Mouse (Mus musculus) forebrain, embryonic 15.5 days (tissue): ENCODE data around the gene Gtf2b. TPM values are rescaled to one million over a fixed set of nuclear protein-coding genes. Genes with fewer than 3 reads are reported as not detected.

ENCODE experiments used
- ATAC-seq: fragments of 200-750 bp; cut with Nextera tagmentation; replicated peaks from 2 replicates; pipeline ENCODE4 v1.8.0; 2017; ENCODE audit warnings: mild to moderate bottlenecking, moderate TSS enrichment, moderate library complexity
- H3K27ac ChIP-seq: fragments of 300-500 bp; sonication (generic); replicated peaks from 2 replicates; pipeline ENCODE4 v1.5.1; 2015; ENCODE audit warnings: mild to moderate bottlenecking, inconsistent platforms
- H3K27me3 ChIP-seq: fragments of 300-500 bp; sonication (generic); 2 replicates; pipeline ENCODE4 v1.6.1; 2015; ENCODE audit warnings: inconsistent platforms
- H3K36me3 ChIP-seq: fragments of 300-500 bp; sonication (generic); 2 replicates; pipeline ENCODE4 v1.6.1; 2015; ENCODE audit warnings: mild to moderate bottlenecking, inconsistent platforms
- H3K4me1 ChIP-seq: fragments of 300-500 bp; sonication (generic); 2 replicates; pipeline ENCODE4 v1.6.1; 2015; ENCODE audit warnings: inconsistent platforms
- H3K4me2 ChIP-seq: fragments of 300-500 bp; sonication (generic); replicated peaks from 2 replicates; pipeline ENCODE4 v1.6.1; 2015; ENCODE audit warnings: mild to moderate bottlenecking, inconsistent platforms
- H3K4me3 ChIP-seq: fragments of 300-500 bp; sonication (generic); 2 replicates; pipeline ENCODE4 v1.5.1; 2015; ENCODE audit warnings: mild to moderate bottlenecking, inconsistent platforms
- H3K9ac ChIP-seq: fragments of 300-500 bp; sonication (generic); replicated peaks from 2 replicates; pipeline ENCODE4 v1.6.1; 2015; ENCODE audit warnings: mild to moderate bottlenecking, inconsistent platforms
- H3K9me3 ChIP-seq: fragments of 300-500 bp; sonication (generic); 2 replicates; pipeline ENCODE4 v1.6.1; 2016; ENCODE audit warnings: inconsistent platforms
- WGBS: fragments of 180-500 bp; shearing (Covaris S2); methylation state at CpG from one replicate; pipeline ENCODE4 v1.1.7; 2015; ENCODE audit warnings: mixed read lengths; 5-methylcytosine and 5-hydroxymethylcytosine counted together
- polyA plus RNA-seq: library from polyadenylated mRNA; unstranded; fragments of >200 nt; fragmentation: Nextera tagmentation; extraction: Ambion mirVana; gene quantifications from 2 replicates; pipeline ENCODE4 v1.2.1, GENCODE M21; 2015

Gtf2b gene
- polyA plus RNA-seq, 1 experiment from 2014 or later = 93.1 TPM

GRCm38 (mm10) chr3:142758593-142758992 lies 6.3 kb upstream of the Gtf2b start:
- Histone ChIP-seq H3K27ac (no peak overlapping the region), H3K4me1 (no peaks in the 10 kb centered on the region), H3K27me3 (no peaks in the 10 kb centered on the region), H3K9ac (no peak overlapping the region), H3K4me3 (no peak overlapping the region), H3K9me3 (no peaks in the 10 kb centered on the region), H3K4me2 (no peak overlapping the region), H3K36me3 (no peaks in the 10 kb centered on the region)
- ATAC-seq = no peak
- 88% methylated on average over 7 of the region's 7 CpGs for WGBS

GRCm38 (mm10) chr3:142760356-142760755 lies 4.5 kb upstream of the Gtf2b start:
- Histone ChIP-seq H3K4me3 (no peak overlapping the region), H3K36me3 (no peaks in the 10 kb centered on the region), H3K27ac (no peak overlapping the region), H3K9ac (no peak overlapping the region), H3K9me3 (no peaks in the 10 kb centered on the region), H3K27me3 (no peaks in the 10 kb centered on the region), H3K4me2 (no peak overlapping the region), H3K4me1 (0 out of 2 replicates have a peak, but pooled peaks cover 4% of the 10 kb centered on the region)
- ATAC-seq = no peak
- WGBS = 66% methylated on average over 6 of the region's 6 CpGs

- Histone ChIP-seq H3K27ac (no peak overlapping the region), H3K9me3 (no peaks in the 10 kb centered on the region), H3K4me2 (peak overlapping the region; percentile 65), H3K27me3 (no peaks in the 10 kb centered on the region), H3K4me3 (peak overlapping the region; percentile 81), H3K9ac (peak overlapping the region; percentile 96), H3K4me1 (peaks cover 20% of the 10 kb centered on the region), H3K36me3 (0 out of 2 replicates have a peak, but pooled peaks cover 1% of the 10 kb centered on the region)
- no peak for ATAC-seq
- 20% methylated on average over 10 of the region's 10 CpGs for WGBS
These were observed 927 bp downstream of the Gtf2b start for GRCm38 (mm10) chr3:142765778-142766165.

DNA sequence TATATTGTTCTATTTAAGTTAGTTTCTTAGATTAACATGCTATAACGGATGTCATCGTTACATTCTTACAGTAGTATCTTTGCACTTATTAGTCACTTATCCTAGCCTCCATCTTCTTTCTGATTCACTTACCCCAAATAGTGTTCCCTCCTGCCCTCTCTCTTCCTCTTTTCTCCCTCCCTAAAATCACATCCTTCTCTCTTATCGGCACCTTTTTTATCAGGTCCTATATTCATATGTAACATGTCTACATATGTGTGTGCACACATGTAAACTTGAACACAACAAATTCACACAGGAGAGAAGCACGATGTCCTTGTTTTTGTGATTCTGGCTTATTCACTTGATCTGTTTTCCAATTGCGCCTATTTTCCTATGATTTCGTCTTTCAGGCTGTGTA lies 3.7 kb downstream of the Gtf2b start:
- H3K4me1 ChIP-seq = peaks cover 20% of the 10 kb centered on the region
- no peaks in the 10 kb centered on the region for H3K9me3 ChIP-seq
- H3K4me2 ChIP-seq = no peak overlapping the region
- WGBS = 95% methylated on average over 6 of the region's 6 CpGs
- ATAC-seq = no peak
- H3K9ac ChIP-seq = no peak overlapping the region
- H3K27ac ChIP-seq = no peak overlapping the region
- H3K36me3 ChIP-seq = peaks cover 19% of the 10 kb centered on the region
- no peaks in the 10 kb centered on the region for H3K27me3 ChIP-seq
- no peak overlapping the region for H3K4me3 ChIP-seq

- H3K27me3 ChIP-seq = no peaks in the 10 kb centered on the region
- ATAC-seq = no peak
- H3K9me3 ChIP-seq = no peaks in the 10 kb centered on the region
- peaks cover 21% of the 10 kb centered on the region for H3K36me3 ChIP-seq
- H3K9ac ChIP-seq = no peak overlapping the region
- H3K27ac ChIP-seq = no peak overlapping the region
- peaks cover 17% of the 10 kb centered on the region for H3K4me1 ChIP-seq
- H3K4me2 ChIP-seq = no peak overlapping the region
- 69% methylated on average over 1 of the region's 1 CpGs for WGBS
- H3K4me3 ChIP-seq = no peak overlapping the region
These were observed 5.7 kb downstream of the Gtf2b start for GRCm38 (mm10) chr3:142770518-142770917.

- Histone ChIP-seq H3K9me3 (no peaks in the 10 kb centered on the region), H3K4me3 (no peak overlapping the region), H3K27me3 (no peaks in the 10 kb centered on the region), H3K4me2 (no peak overlapping the region), H3K9ac (no peak overlapping the region), H3K27ac (no peak overlapping the region), H3K36me3 (peaks cover 26% of the 10 kb centered on the region), H3K4me1 (no peaks in the 10 kb centered on the region)
- ATAC-seq = no peak
- 89% methylated on average over 4 of the region's 4 CpGs for WGBS
These were observed 8.8 kb downstream of the Gtf2b start for GRCm38 (mm10) chr3:142773538-142774191.

DNA sequence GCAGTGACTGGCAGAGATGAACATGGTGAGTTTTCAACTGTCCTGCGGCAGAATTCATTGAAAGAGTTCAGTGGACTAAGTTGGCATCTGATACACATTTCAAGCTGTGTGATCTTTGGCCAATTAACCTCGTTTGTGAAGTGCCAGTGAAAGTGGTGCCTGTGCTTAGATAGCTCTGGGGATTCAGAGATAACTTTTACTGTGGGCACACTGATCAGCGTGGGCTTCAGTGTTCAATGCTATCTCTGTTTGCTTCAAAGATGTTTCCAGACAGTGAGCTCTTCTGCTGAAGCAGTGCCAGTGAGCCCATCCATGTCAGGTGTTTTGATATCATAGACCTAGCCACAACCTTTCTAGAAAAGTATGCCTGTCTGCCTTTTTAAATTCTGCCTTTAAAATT lies 12.4 kb downstream of the Gtf2b start:
- WGBS = 70% methylated on average over 3 of the region's 3 CpGs
- Histone ChIP-seq H3K4me3 (no peak overlapping the region), H3K4me2 (no peak overlapping the region), H3K9ac (no peak overlapping the region), H3K27me3 (no peaks in the 10 kb centered on the region), H3K4me1 (no peaks in the 10 kb centered on the region), H3K27ac (no peak overlapping the region), H3K9me3 (no peaks in the 10 kb centered on the region), H3K36me3 (peaks cover 49% of the 10 kb centered on the region)
- no peak for ATAC-seq

DNA sequence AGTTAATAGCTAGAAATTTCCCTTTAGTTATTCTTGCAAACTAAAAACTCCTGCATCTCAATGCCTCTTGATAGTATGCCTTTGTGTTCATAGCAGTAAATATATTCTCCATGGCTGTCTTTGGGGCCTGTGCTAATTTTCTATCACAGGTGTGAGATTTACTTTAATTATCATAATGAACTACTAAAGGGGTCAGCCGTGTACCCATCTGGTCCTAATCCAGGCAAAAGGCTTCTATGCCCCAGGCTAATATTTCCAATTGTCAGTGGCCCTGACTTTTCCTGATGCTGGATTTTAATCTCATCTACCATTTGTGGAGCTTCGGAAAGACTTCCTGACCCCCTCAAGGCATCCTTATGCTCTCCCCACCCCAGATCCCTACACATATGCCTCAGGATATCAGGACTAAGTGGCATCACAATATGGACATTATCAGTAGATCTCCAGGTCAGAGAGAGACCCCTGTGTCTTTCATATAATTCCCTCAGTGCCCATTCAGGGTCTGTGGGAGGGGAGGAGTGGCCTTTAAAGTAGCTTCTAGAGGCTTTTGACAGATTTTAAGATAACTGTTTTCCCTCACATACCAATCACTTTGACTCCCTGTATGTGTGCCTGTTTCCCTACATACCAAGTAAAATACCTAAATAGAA lies 21.7 kb downstream of the Gtf2b start:
- ATAC-seq = no peak

GRCm38 (mm10) chr3:142795587-142795986 lies 30.7 kb downstream of the Gtf2b start:
- Histone ChIP-seq H3K4me2 (no peak overlapping the region), H3K27me3 (no peaks in the 10 kb centered on the region), H3K4me3 (no peak overlapping the region), H3K4me1 (no peaks in the 10 kb centered on the region), H3K9me3 (no peaks in the 10 kb centered on the region), H3K36me3 (peaks cover 57% of the 10 kb centered on the region), H3K9ac (no peak overlapping the region), H3K27ac (no peak overlapping the region)
- ATAC-seq = no peak
- 96% methylated on average over 3 of the region's 3 CpGs for WGBS

More for the DNA sequence above, 21.7 kb downstream of the Gtf2b start:
- Histone ChIP-seq H3K4me1 (no peaks in the 10 kb centered on the region), H3K27ac (no peak overlapping the region), H3K9ac (no peak overlapping the region), H3K36me3 (peaks cover 56% of the 10 kb centered on the region), H3K4me3 (no peak overlapping the region), H3K4me2 (no peak overlapping the region), H3K27me3 (no peaks in the 10 kb centered on the region), H3K9me3 (no peaks in the 10 kb centered on the region)
- 75% methylated on average over 2 of the region's 2 CpGs for WGBS

DNA sequence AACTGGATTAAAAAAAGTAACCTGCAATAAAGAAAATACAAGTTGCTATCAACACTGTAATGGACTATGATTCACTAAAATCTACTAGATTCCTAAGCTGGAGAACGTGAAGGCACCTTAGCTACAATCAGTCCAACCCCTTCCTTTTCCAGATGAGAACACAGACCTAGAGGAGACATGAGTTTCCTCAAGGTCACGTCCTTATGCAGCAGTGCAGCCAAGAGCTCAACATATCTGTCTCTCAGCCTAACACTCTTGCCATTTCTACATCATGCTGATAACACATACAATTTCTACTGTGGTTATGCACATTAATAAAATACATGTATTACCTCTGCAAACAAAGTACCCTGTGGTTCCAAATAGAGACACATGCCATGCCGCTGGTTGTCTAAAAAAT lies 46.7 kb downstream of the Gtf2b start:
- H3K36me3 ChIP-seq = peaks cover 20% of the 10 kb centered on the region
- no peaks in the 10 kb centered on the region for H3K9me3 ChIP-seq
- H3K27ac ChIP-seq = no peak overlapping the region
- WGBS = 93% methylated on average over 3 of the region's 3 CpGs
- no peak overlapping the region for H3K9ac ChIP-seq
- H3K27me3 ChIP-seq = no peaks in the 10 kb centered on the region
- H3K4me3 ChIP-seq = no peak overlapping the region
- no peak for ATAC-seq
- no peak overlapping the region for H3K4me2 ChIP-seq
- H3K4me1 ChIP-seq = no peaks in the 10 kb centered on the region

DNA sequence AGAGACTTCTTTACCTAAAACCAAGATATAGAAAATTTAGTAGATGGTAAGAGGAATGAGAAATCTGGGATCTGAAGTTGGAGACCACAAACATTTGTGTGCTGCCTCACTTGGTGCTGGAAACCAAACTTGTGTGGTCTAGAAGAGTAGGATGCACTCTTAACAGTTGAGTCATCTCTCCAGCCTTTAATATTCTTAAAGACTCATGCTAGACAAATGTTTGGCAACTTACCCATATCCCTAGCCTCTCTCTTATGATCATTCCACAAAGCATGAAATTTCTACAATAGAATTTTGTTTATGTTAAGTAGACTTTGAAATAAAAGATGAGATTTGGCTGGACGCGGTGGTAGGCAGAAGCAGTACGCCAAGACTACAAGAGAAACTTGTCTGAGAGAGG lies 52.7 kb downstream of the Gtf2b start:
- H3K27ac ChIP-seq = no peak overlapping the region
- 98% methylated on average over 3 of the region's 3 CpGs for WGBS
- no peak for ATAC-seq
- H3K27me3 ChIP-seq = no peaks in the 10 kb centered on the region
- peaks cover 12% of the 10 kb centered on the region for H3K36me3 ChIP-seq
- no peak overlapping the region for H3K4me2 ChIP-seq
- no peak overlapping the region for H3K4me3 ChIP-seq
- H3K9ac ChIP-seq = no peak overlapping the region
- no peaks in the 10 kb centered on the region for H3K4me1 ChIP-seq
- H3K9me3 ChIP-seq = no peaks in the 10 kb centered on the region

DNA sequence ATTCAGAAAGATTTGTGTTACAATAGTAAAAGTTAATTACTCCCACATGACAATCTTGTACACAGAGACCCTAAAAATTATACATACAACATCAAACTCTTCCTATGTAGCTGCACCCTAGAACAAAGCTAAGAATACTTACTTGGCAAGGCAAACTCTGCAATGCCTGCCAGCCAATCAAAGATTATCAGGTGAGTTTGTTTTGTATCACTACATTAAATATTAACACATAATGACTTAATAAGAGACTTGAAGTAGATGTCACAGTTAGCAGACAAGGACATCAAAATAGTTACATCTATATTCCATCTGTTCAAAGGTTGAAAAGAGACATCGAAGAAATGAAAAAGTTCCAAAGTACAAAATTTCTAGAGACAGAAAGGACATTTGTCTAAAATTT lies 58.8 kb downstream of the Gtf2b start:
- Histone ChIP-seq H3K9me3 (no peaks in the 10 kb centered on the region), H3K4me2 (no peak overlapping the region), H3K27me3 (no peaks in the 10 kb centered on the region), H3K4me3 (no peak overlapping the region), H3K27ac (no peak overlapping the region), H3K9ac (no peak overlapping the region), H3K36me3 (peaks cover 15% of the 10 kb centered on the region), H3K4me1 (no peaks in the 10 kb centered on the region)
- no peak for ATAC-seq
- 85% methylated on average over 1 of the region's 1 CpGs for WGBS
